Mouse (Mus musculus): Measurements from ENCODE around the gene Fbxl2.
"Not testable (repeated sequence)": the region's sequence is repeated elsewhere in the genome, so short reads cannot be mapped to it uniquely, and the experiment has no call there.

Gene Fbxl2

GRCm38 (mm10) chr9:114046028-114046427, at the start of gene Fbxl2:
Gene Fbxl2 (minus strand): TSS chr9:114046191.
- no peak for DNase-seq (ENCODE audit: low spot score in 2 of 2)

GRCm38 (mm10) chr9:114094854-114095253, 48.9 kb upstream of the Fbxl2 start:
- no peak for DNase-seq (ENCODE audit: low spot score in 2 of 2)

GRCm38 (mm10) chr9:114092188-114092587, 46.2 kb upstream of the Fbxl2 start:
- DNase-seq (ENCODE audit: low spot score in 2 of 2), result peak; percentile 57 to 72

GRCm38 (mm10) chr9:114088885-114089284, 42.9 kb upstream of the Fbxl2 start:
- DNase-seq (ENCODE audit: low spot score in 2 of 2), result not testable (repeated sequence)

GRCm38 (mm10) chr9:114087106-114087815, 41.3 kb upstream of the Fbxl2 start:
- peak; percentile 42 to 50 for DNase-seq (ENCODE audit: low spot score in 2 of 2)

- no peak for DNase-seq (ENCODE audit: low spot score in 2 of 2)
Measured at GRCm38 (mm10) chr9:114086422-114086821, 40.4 kb upstream of the Fbxl2 start.

- peak; percentile 45 to 57 for DNase-seq (ENCODE audit: low spot score in 2 of 2)
Measured at GRCm38 (mm10) chr9:114073681-114074080, 27.7 kb upstream of the Fbxl2 start.

- no peak for DNase-seq (ENCODE audit: low spot score in 2 of 2)
Measured at GRCm38 (mm10) chr9:114069372-114069771, 23.4 kb upstream of the Fbxl2 start.

GRCm38 (mm10) chr9:114068494-114069053, 22.6 kb upstream of the Fbxl2 start:
- no peak for DNase-seq (ENCODE audit: low spot score in 2 of 2)

GRCm38 (mm10) chr9:114057090-114057796, 11.3 kb upstream of the Fbxl2 start, which contains the start of gene Susd5:
Gene Susd5 (plus strand): TSS chr9:114057140.
- DNase-seq (ENCODE audit: low spot score in 2 of 2), result peak in 1 of 2 experiments; percentile 42

- no peak for DNase-seq (ENCODE audit: low spot score in 2 of 2)
Measured at GRCm38 (mm10) chr9:114052866-114053265, 6.9 kb upstream of the Fbxl2 start.

GRCm38 (mm10) chr9:114052031-114052430, 6.0 kb upstream of the Fbxl2 start:
- DNase-seq (ENCODE audit: low spot score in 2 of 2), result no peak

- peak; percentile 78 to 86 for DNase-seq (ENCODE audit: low spot score in 2 of 2)
Measured at GRCm38 (mm10) chr9:114050778-114051177, 4.8 kb upstream of the Fbxl2 start.

GRCm38 (mm10) chr9:114050106-114050505, 4.1 kb upstream of the Fbxl2 start:
- no peak for DNase-seq (ENCODE audit: low spot score in 2 of 2)

- no peak for DNase-seq (ENCODE audit: low spot score in 2 of 2)
Measured at GRCm38 (mm10) chr9:114046676-114047075, 685 bp upstream of the Fbxl2 start.

GRCm38 (mm10) chr9:114044446-114044845, 1.5 kb downstream of the Fbxl2 start:
- DNase-seq (ENCODE audit: low spot score in 2 of 2), result no peak

- peak; percentile 62 to 65 for DNase-seq (ENCODE audit: low spot score in 2 of 2)
Measured at GRCm38 (mm10) chr9:114042490-114042889, 3.5 kb downstream of the Fbxl2 start.

GRCm38 (mm10) chr9:114040945-114041344, 5.0 kb downstream of the Fbxl2 start:
- no peak for DNase-seq (ENCODE audit: low spot score in 2 of 2)

GRCm38 (mm10) chr9:114026261-114026934, 19.6 kb downstream of the Fbxl2 start:
- peak; percentile 94 to 95 for DNase-seq (ENCODE audit: low spot score in 2 of 2)

- DNase-seq (ENCODE audit: low spot score in 2 of 2), result no peak
Measured at GRCm38 (mm10) chr9:114025846-114026245, 20.1 kb downstream of the Fbxl2 start.

GRCm38 (mm10) chr9:114025182-114025581, 20.8 kb downstream of the Fbxl2 start:
- DNase-seq (ENCODE audit: low spot score in 2 of 2), result no peak

GRCm38 (mm10) chr9:114022141-114022540, 23.9 kb downstream of the Fbxl2 start:
- DNase-seq (ENCODE audit: low spot score in 2 of 2), result no peak

Measured in right cerebral cortex, postnatal 10 days (tissue).